Mouse (Mus musculus): Measurements from ENCODE around the gene Hoxa11. TPM values are rescaled to one million over a fixed set of nuclear protein-coding genes. Genes with fewer than 3 reads are reported as not detected.

Gene Hoxa11
- polyA plus RNA-seq, 1 experiment from 2014 or later = not detected

GRCm38 (mm10) chr6:52206882-52207683 is 38.5 kb downstream of the Hoxa11 start:
- 81% methylated on average over 4 of the region's 4 CpGs for WGBS (ENCODE audit: missing documents)
- H3K79me2 ChIP-seq (ENCODE audit: inconsistent target) = no peaks in the 10 kb centered on the region
- H3K27ac ChIP-seq = no peak overlapping the region
- H3K36me3 ChIP-seq (ENCODE audit: inconsistent target) = no peaks in the 10 kb centered on the region
- no peak overlapping the region for H3K4me3 ChIP-seq (ENCODE audit: inconsistent target)

GRCm38 (mm10) chr6:52205638-52206621 is 39.7 kb downstream of the Hoxa11 start:
- Histone ChIP-seq H3K79me2 (ENCODE audit: inconsistent target) (no peaks in the 10 kb centered on the region), H3K27ac (no peak overlapping the region), H3K36me3 (ENCODE audit: inconsistent target) (no peaks in the 10 kb centered on the region), H3K4me3 (ENCODE audit: inconsistent target) (no peak overlapping the region)
- WGBS (ENCODE audit: missing documents) = 94% methylated on average over 48 of the region's 55 CpGs

GRCm38 (mm10) chr6:52205221-52205620 is 40.4 kb downstream of the Hoxa11 start:
- Histone ChIP-seq H3K4me3 (ENCODE audit: inconsistent target) (no peak overlapping the region), H3K79me2 (ENCODE audit: inconsistent target) (no peaks in the 10 kb centered on the region), H3K36me3 (ENCODE audit: inconsistent target) (no peaks in the 10 kb centered on the region), H3K27ac (no peak overlapping the region)
- 93% methylated on average over 13 of the region's 14 CpGs for WGBS (ENCODE audit: missing documents)

- no peak within 1 kb of the TSS for H3K4me3 ChIP-seq (ENCODE audit: inconsistent target)
- 61% methylated on average over 63 of the region's 65 CpGs for WGBS (ENCODE audit: missing documents)
- H3K79me2 ChIP-seq (ENCODE audit: inconsistent target) = no peaks in the 10 kb centered on the region
- no peak within 1 kb of the TSS for H3K27ac ChIP-seq
- no peaks in the 10 kb centered on the region for H3K36me3 ChIP-seq (ENCODE audit: inconsistent target)
Observed at GRCm38 (mm10) chr6:52204050-52204752, 41.4 kb downstream of the Hoxa11 start, which contains the start of gene Hoxa5. Gene Hoxa5 (minus strand): TSS chr6:52204587.

- Histone ChIP-seq H3K79me2 (ENCODE audit: inconsistent target) (no peaks in the 10 kb centered on the region), H3K36me3 (ENCODE audit: inconsistent target) (no peaks in the 10 kb centered on the region), H3K4me3 (ENCODE audit: inconsistent target) (no peak overlapping the region), H3K27ac (no peak overlapping the region)
- WGBS (ENCODE audit: missing documents) = 80% methylated on average over 26 of the region's 46 CpGs
Observed at GRCm38 (mm10) chr6:52203371-52204049, 42.1 kb downstream of the Hoxa11 start.

GRCm38 (mm10) chr6:52203121-52203370 is 42.6 kb downstream of the Hoxa11 start:
- H3K27ac ChIP-seq = no peak overlapping the region
- WGBS (ENCODE audit: missing documents) = 92% methylated on average over 10 of the region's 10 CpGs
- no peak overlapping the region for H3K4me3 ChIP-seq (ENCODE audit: inconsistent target)
- no peaks in the 10 kb centered on the region for H3K79me2 ChIP-seq (ENCODE audit: inconsistent target)
- H3K36me3 ChIP-seq (ENCODE audit: inconsistent target) = no peaks in the 10 kb centered on the region

- H3K36me3 ChIP-seq (ENCODE audit: inconsistent target) = no peaks in the 10 kb centered on the region
- no peak overlapping the region for H3K4me3 ChIP-seq (ENCODE audit: inconsistent target)
- H3K79me2 ChIP-seq (ENCODE audit: inconsistent target) = no peaks in the 10 kb centered on the region
- H3K27ac ChIP-seq = no peak overlapping the region
- WGBS (ENCODE audit: missing documents) = 95% methylated on average over 22 of the region's 22 CpGs
Observed at GRCm38 (mm10) chr6:52202362-52203120, 43.1 kb downstream of the Hoxa11 start.

GRCm38 (mm10) chr6:52201269-52201668 is 44.3 kb downstream of the Hoxa11 start:
- no peaks in the 10 kb centered on the region for H3K36me3 ChIP-seq (ENCODE audit: inconsistent target)
- 100% methylated on average over 1 of the region's 1 CpGs for WGBS (ENCODE audit: missing documents)
- no peak overlapping the region for H3K27ac ChIP-seq
- no peaks in the 10 kb centered on the region for H3K79me2 ChIP-seq (ENCODE audit: inconsistent target)
- H3K4me3 ChIP-seq (ENCODE audit: inconsistent target) = no peak overlapping the region

- H3K4me3 ChIP-seq (ENCODE audit: inconsistent target) = no peak overlapping the region
- no peaks in the 10 kb centered on the region for H3K36me3 ChIP-seq (ENCODE audit: inconsistent target)
- no peak overlapping the region for H3K27ac ChIP-seq
- no peaks in the 10 kb centered on the region for H3K79me2 ChIP-seq (ENCODE audit: inconsistent target)
- WGBS (ENCODE audit: missing documents) = 96% methylated on average over 10 of the region's 10 CpGs
Observed at GRCm38 (mm10) chr6:52200751-52201250, 44.8 kb downstream of the Hoxa11 start.

- H3K4me3 ChIP-seq (ENCODE audit: inconsistent target) = no peak overlapping the region
- 97% methylated on average over 26 of the region's 30 CpGs for whole genome bisulfite sequencing (ENCODE audit: missing documents)
- H3K79me2 ChIP-seq (ENCODE audit: inconsistent target) = no peaks in the 10 kb centered on the region
- no peak overlapping the region for H3K27ac ChIP-seq
- no peaks in the 10 kb centered on the region for H3K36me3 ChIP-seq (ENCODE audit: inconsistent target)
Observed at GRCm38 (mm10) chr6:52200073-52200750, 45.4 kb downstream of the Hoxa11 start.

- WGBS (ENCODE audit: missing documents) = 93% methylated on average over 10 of the region's 10 CpGs
- Histone ChIP-seq H3K4me3 (ENCODE audit: inconsistent target) (no peak overlapping the region), H3K79me2 (ENCODE audit: inconsistent target) (no peaks in the 10 kb centered on the region)
Observed at GRCm38 (mm10) chr6:52197271-52197670, 48.3 kb downstream of the Hoxa11 start.

GRCm38 (mm10) chr6:52196811-52197210 is 48.8 kb downstream of the Hoxa11 start:
- Histone ChIP-seq H3K27ac (no peak overlapping the region), H3K79me2 (ENCODE audit: inconsistent target) (no peaks in the 10 kb centered on the region), H3K36me3 (ENCODE audit: inconsistent target) (no peaks in the 10 kb centered on the region), H3K4me3 (ENCODE audit: inconsistent target) (no peak overlapping the region)
- 96% methylated on average over 9 of the region's 9 CpGs for WGBS (ENCODE audit: missing documents)

More at GRCm38 (mm10) chr6:52197271-52197670, 48.3 kb downstream of the Hoxa11 start:
- H3K36me3 ChIP-seq (ENCODE audit: inconsistent target) = no peaks in the 10 kb centered on the region
- H3K27ac ChIP-seq = no peak overlapping the region

GRCm38 (mm10) chr6:52194690-52195089 is 50.9 kb downstream of the Hoxa11 start:
- H3K36me3 ChIP-seq (ENCODE audit: inconsistent target) = no peaks in the 10 kb centered on the region
- no peak overlapping the region for H3K4me3 ChIP-seq (ENCODE audit: inconsistent target)
- WGBS (ENCODE audit: missing documents) = 93% methylated on average over 10 of the region's 10 CpGs
- no peaks in the 10 kb centered on the region for H3K79me2 ChIP-seq (ENCODE audit: inconsistent target)
- no peak overlapping the region for H3K27ac ChIP-seq

Data from macrophage (primary cell).